Mouse (Mus musculus): ENCODE data around the gene Insl3. TPM values are rescaled to one million over a fixed set of nuclear protein-coding genes. Genes with fewer than 3 reads are reported as not detected.
"Not testable (repeated sequence)": the region's sequence is repeated elsewhere in the genome, so short reads cannot be mapped to it uniquely, and the experiment has no call there.

Gene Insl3
- total and polyA plus RNA-seq, 3 experiments: 1.9 to 21.4 (median 9.8) TPM

- H3K4me2 ChIP-seq (ENCODE audit: insufficient read depth, low read depth, poor library complexity, severe bottlenecking); H3K27ac ChIP-seq (ENCODE audit: insufficient read depth, low read depth); H3K4me3 ChIP-seq (replicated peaks in 1 of 3; ENCODE audit: low read depth in 2 of 3, low read length in 2 of 3, poor library complexity in 1 of 3); in situ Hi-C loops (cut with MboI; ENCODE audit: low pct_ligation_motif_present, low pct_unique_long_range_greater_than_20kb, low sequenced_read_pairs); H3K27me3 ChIP-seq (replicated peaks); H3K79me2 ChIP-seq (replicated peaks; ENCODE audit: control insufficient read depth, extremely low read depth, insufficient read depth, poor library complexity, severe bottlenecking); DNase-seq (ENCODE audit: extremely low read depth); H3K9ac ChIP-seq (ENCODE audit: insufficient read depth, low read depth); H3K4me1 ChIP-seq (ENCODE audit: control insufficient read depth in 1 of 2, insufficient read depth in 2 of 2); dilution Hi-C loops (cut with MboI; ENCODE audit: extremely low pct_ligation_motif_present, extremely low pct_unique_long_range_greater_than_20kb, low sequenced_read_pairs): not testable (repeated sequence)
- Histone ChIP-seq H3K36me3 (replicated peaks in 1 of 2; ENCODE audit: control insufficient read depth in 1 of 2, insufficient read depth in 1 of 2, low read length in 1 of 2) (peaks cover 8 to 18% of the 10 kb centered on the region in 2 experiments), H3K9me3 (replicated peaks; ENCODE audit: low read length) (peaks cover 12% of the 10 kb centered on the region)
- peak; percentile 33 to 40; a peak in 3 of 4 replicates for TF ChIP-seq CTCF (conservative IDR thresholded peaks at IDR 0.05 in 1 of 2, IDR thresholded peaks at IDR 0.05 in 1 of 2; ENCODE audit: low read depth in 2 of 2, low read length in 2 of 2)
Measured at GRCm38 (mm10) chr8:71695456-71695855, 6.4 kb downstream of the Insl3 start.

GRCm38 (mm10) chr8:71700493-71701269, 11.7 kb downstream of the Insl3 start:
- no peaks in the 10 kb centered on the region for H3K79me2 ChIP-seq (replicated peaks; ENCODE audit: control insufficient read depth, extremely low read depth, insufficient read depth, poor library complexity, severe bottlenecking)
- H3K4me1 ChIP-seq (ENCODE audit: control insufficient read depth in 1 of 2, insufficient read depth in 2 of 2): peaks cover 0 to 3% of the 10 kb centered on the region in 2 experiments; a peak in 1 of 4 replicates
- no peak overlapping the region for H3K27ac ChIP-seq (ENCODE audit: insufficient read depth, low read depth)
- H3K4me3 ChIP-seq (replicated peaks in 1 of 3; ENCODE audit: low read depth in 2 of 3, low read length in 2 of 3, poor library complexity in 1 of 3): peak overlapping the region in 2 of 3 experiments; percentile 43
- H3K36me3 ChIP-seq (replicated peaks in 1 of 2; ENCODE audit: control insufficient read depth in 1 of 2, insufficient read depth in 1 of 2, low read length in 1 of 2): no peaks in the 10 kb centered on the region
- dilution Hi-C loops (cut with MboI; ENCODE audit: extremely low pct_ligation_motif_present, extremely low pct_unique_long_range_greater_than_20kb, low sequenced_read_pairs) (no loop called here), in situ Hi-C loops (cut with MboI; ENCODE audit: low pct_ligation_motif_present, low pct_unique_long_range_greater_than_20kb, low sequenced_read_pairs) (no loop called here)
- peak overlapping the region; percentile 85 for H3K4me2 ChIP-seq (ENCODE audit: insufficient read depth, low read depth, poor library complexity, severe bottlenecking)
- H3K9me3 ChIP-seq (replicated peaks; ENCODE audit: low read length): no peaks in the 10 kb centered on the region
- H3K27me3 ChIP-seq (replicated peaks): no peaks in the 10 kb centered on the region
- H3K9ac ChIP-seq (ENCODE audit: insufficient read depth, low read depth): peak overlapping the region; percentile 30; the same call in 1 of the 2 replicates
- TF ChIP-seq RAD21 (IDR thresholded peaks at IDR 0.05; ENCODE audit: low read depth, low read length): no peak
- TF ChIP-seq TBP (conservative IDR thresholded peaks at IDR 0.05; ENCODE audit: low read depth, low read length): no peak
- no peak for TF ChIP-seq MAZ (IDR thresholded peaks at IDR 0.05; ENCODE audit: low read depth, low read length)
- TF ChIP-seq ZC3H11A (IDR thresholded peaks at IDR 0.05; ENCODE audit: low read depth, low read length): no peak
- TF ChIP-seq NELFE (IDR thresholded peaks at IDR 0.05; ENCODE audit: low read depth, low read length): no peak
- TF ChIP-seq JUN (IDR thresholded peaks at IDR 0.05; ENCODE audit: insufficient read depth, low read depth, low read length): no peak
- TF ChIP-seq KAT2A (IDR thresholded peaks at IDR 0.05; ENCODE audit: insufficient replicate concordance, low read length): no peak
- TF ChIP-seq CHD1 (IDR thresholded peaks at IDR 0.05; ENCODE audit: low read depth, low read length): no peak
- no peak for TF ChIP-seq SIN3A (IDR thresholded peaks at IDR 0.05; ENCODE audit: low read length)
- no peak for TF ChIP-seq MEF2A (IDR thresholded peaks at IDR 0.05; ENCODE audit: borderline replicate concordance, low read depth, low read length)
- no peak for TF ChIP-seq MAFK (IDR thresholded peaks at IDR 0.05; ENCODE audit: insufficient replicate concordance, low read length)
- no peak for TF ChIP-seq ELF1 (IDR thresholded peaks at IDR 0.05; ENCODE audit: low read depth, low read length)
- TF ChIP-seq JUND (conservative IDR thresholded peaks at IDR 0.05; ENCODE audit: low read depth, low read length): no peak
- TF ChIP-seq ZNF384 (IDR thresholded peaks at IDR 0.05; ENCODE audit: low read depth, low read length): no peak
- TF ChIP-seq POLR2AphosphoS2 (IDR thresholded peaks at IDR 0.05; ENCODE audit: low read depth, low read length): no peak
- no peak for TF ChIP-seq GABPA (IDR thresholded peaks at IDR 0.05; ENCODE audit: insufficient replicate concordance, low read depth, low read length)
- TF ChIP-seq BHLHE40 (IDR thresholded peaks at IDR 0.05; ENCODE audit: low read depth, low read length): no peak
- TF ChIP-seq E2F4 (IDR thresholded peaks at IDR 0.05; ENCODE audit: insufficient replicate concordance, low read depth, low read length): no peak
- no peak for DNase-seq (ENCODE audit: extremely low read depth)
